Mouse (Mus musculus) telencephalon, adult 2 months (tissue): ENCODE measurements around the gene Foxn4.

Experiments used
- DNase-seq: peaks from one replicate; pipeline ENCODE4 v3.0.0-alpha.2; 2011; ENCODE audit warnings: low read depth, low spot score

The Foxn4 gene

GRCm38 (mm10) chr5:114279382-114280143, 6.0 kb upstream of the Foxn4 start:
- DNase-seq: no peak

- no peak for DNase-seq
Measured at GRCm38 (mm10) chr5:114275991-114276390, 2.4 kb upstream of the Foxn4 start.

- DNase-seq: no peak
Measured at GRCm38 (mm10) chr5:114275339-114275738, 1.7 kb upstream of the Foxn4 start.

GRCm38 (mm10) chr5:114269984-114270383, 3.6 kb downstream of the Foxn4 start:
- no peak for DNase-seq

- DNase-seq: no peak
Measured at GRCm38 (mm10) chr5:114269499-114269898, 4.1 kb downstream of the Foxn4 start.

- no peak for DNase-seq
Measured at GRCm38 (mm10) chr5:114268646-114269045, 5.0 kb downstream of the Foxn4 start.

GRCm38 (mm10) chr5:114264791-114265190, 8.8 kb downstream of the Foxn4 start:
- DNase-seq: no peak

GRCm38 (mm10) chr5:114264030-114264459, 9.6 kb downstream of the Foxn4 start:
- DNase-seq: no peak

- DNase-seq: no peak
Measured at GRCm38 (mm10) chr5:114261494-114261893, 12.1 kb downstream of the Foxn4 start.

- DNase-seq: no peak
Measured at GRCm38 (mm10) chr5:114259495-114259894, 14.1 kb downstream of the Foxn4 start.

GRCm38 (mm10) chr5:114248174-114248589, 25.4 kb downstream of the Foxn4 start:
- DNase-seq: peak; percentile 9

- no peak for DNase-seq
Measured at GRCm38 (mm10) chr5:114246465-114246864, 27.1 kb downstream of the Foxn4 start.

GRCm38 (mm10) chr5:114239737-114240136, 33.9 kb downstream of the Foxn4 start:
- no peak for DNase-seq

- DNase-seq: no peak
Measured at GRCm38 (mm10) chr5:114238924-114239323, 34.7 kb downstream of the Foxn4 start.

GRCm38 (mm10) chr5:114228901-114229300, 44.7 kb downstream of the Foxn4 start:
- no peak for DNase-seq

GRCm38 (mm10) chr5:114226051-114226450, 47.6 kb downstream of the Foxn4 start:
- DNase-seq: no peak

GRCm38 (mm10) chr5:114218771-114219170, 54.8 kb downstream of the Foxn4 start:
- DNase-seq: no peak

GRCm38 (mm10) chr5:114213183-114213582, 60.4 kb downstream of the Foxn4 start:
- DNase-seq: no peak

- DNase-seq: no peak
Measured at GRCm38 (mm10) chr5:114206158-114206557, 67.4 kb downstream of the Foxn4 start.
